Mouse (Mus musculus) retina, postnatal 7 days (tissue): ENCODE measurements around the gene Pdpn.

Source experiments
- DNase-seq: peaks from one replicate; pipeline ENCODE4 v3.0.0-alpha.2; 2012; ENCODE audit warnings: low read depth, low spot score

Gene Pdpn

GRCm38 (mm10) chr4:143239615-143240201, 59.7 kb downstream of the Pdpn start:
- no peak for DNase-seq

DNA sequence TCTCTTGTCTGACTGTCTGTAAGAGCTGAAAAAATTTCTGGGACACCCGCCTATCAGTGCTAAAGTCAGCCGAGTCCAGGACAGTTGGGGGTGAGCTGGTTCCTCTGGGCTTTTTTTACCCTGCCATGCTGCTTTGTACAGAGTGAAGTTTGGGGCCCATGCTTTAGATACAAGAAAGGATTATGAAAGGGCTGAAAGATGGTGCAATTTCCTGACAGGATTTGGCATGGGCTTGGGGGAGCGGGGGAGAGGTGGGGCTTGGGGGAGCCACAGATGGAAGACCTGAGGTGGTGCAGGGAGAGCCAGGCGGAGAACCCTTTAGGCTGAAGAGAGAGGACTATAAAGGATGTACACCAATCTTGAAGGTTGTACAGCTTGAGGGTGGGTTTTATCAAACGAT, 60.2 kb downstream of the Pdpn start:
- no peak for DNase-seq

- peak; percentile 8 for DNase-seq
Measured at GRCm38 (mm10) chr4:143238241-143239031, 60.9 kb downstream of the Pdpn start.

DNA sequence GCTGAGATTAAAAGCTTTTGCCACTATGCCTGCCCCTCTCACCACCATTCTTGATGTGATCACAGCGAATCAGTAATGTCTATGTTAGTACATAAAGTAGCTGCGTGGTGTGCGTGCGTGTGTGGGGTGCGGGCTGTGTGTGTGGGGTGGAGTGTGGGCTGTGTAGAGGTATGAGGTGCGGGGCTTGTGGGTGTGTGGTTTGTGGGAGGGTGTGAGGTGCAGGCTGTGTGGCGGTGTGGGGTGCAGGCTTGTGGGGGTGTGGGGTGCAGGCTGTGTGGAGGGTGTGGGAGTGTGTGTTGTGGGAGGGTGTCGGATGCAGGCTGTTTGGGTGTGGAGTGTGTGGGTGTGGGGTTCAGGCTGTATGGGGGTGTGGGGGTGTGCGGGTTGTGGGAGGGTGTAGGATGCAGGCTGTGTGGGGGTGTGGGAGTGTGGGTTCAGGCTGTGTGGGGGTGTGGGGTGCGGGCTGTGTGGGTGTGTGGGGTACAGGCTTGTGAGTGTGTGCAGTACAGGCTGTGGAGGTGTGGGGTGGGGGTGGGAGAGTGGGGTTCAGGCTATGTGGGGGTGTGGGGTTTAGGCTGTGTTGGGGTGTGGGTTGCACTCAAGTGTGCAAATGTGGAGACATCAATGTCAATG, 67.5 kb downstream of the Pdpn start:
- no peak for DNase-seq

- no peak for DNase-seq
Measured at GRCm38 (mm10) chr4:143231110-143231509, 68.3 kb downstream of the Pdpn start.

DNA sequence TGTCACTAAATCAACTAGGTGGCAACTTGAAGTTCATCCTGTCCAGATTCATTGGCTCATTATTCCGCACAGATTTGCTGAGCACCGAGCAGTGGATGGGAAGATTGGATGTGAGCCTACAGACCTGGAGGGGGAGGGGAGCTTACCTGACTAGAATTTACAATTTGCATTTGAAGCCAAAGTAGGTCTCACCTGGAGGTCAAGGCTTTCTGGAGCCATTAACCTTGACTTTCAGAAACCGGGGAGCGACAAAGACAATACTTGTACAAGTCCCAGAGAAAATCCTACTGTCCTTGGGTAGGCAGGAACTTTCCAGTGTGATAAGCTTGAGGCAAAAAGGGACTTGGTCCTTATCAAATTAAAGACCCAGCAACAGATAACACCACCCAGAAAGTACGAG, 71.4 kb downstream of the Pdpn start:
- no peak for DNase-seq

GRCm38 (mm10) chr4:143225886-143226285, 73.5 kb downstream of the Pdpn start:
- no peak for DNase-seq

GRCm38 (mm10) chr4:143219316-143219751, 80.0 kb downstream of the Pdpn start:
- no peak for DNase-seq

- DNase-seq: no peak
Measured at GRCm38 (mm10) chr4:143218858-143219257, 80.5 kb downstream of the Pdpn start.
